ENCODE assay signal across 14 mouse cellular contexts in genomic region chr14:114842327-114842726, GRCm38 (mm10).
"Had no signal": no experiment of that assay in that cellular context is flagged by ENCODE, and none has a peak within 500 bp of the region (broad histone marks: within the 10 kb centered on the region; RNA-seq: fewer than 3 reads in every experiment).

No protein-coding gene starts in this region.

- H3K36me3 ChIP-seq: midbrain, embryonic 12.5 days; neural tube, embryonic 13.5 days had no signal

- H3K4me3 ChIP-seq: layer of hippocampus, adult 2 months; midbrain, embryonic 12.5 days; neural tube, embryonic 13.5 days had no signal

- DNase-seq: kidney, adult 18-20 months; kidney, postnatal 10 days; kidney, postnatal 4 days; right cerebral cortex, postnatal 4 days; spleen, adult 18-20 months; thymus, adult 18-20 months; thymus, postnatal 25 days had no signal

- H3K9me3 ChIP-seq: midbrain, embryonic 12.5 days; neural tube, embryonic 13.5 days had no signal

- ATAC-seq: hindbrain, embryonic 16.5 days; inflammation-experienced regulatory T-cells, adult 6 months; midbrain, embryonic 16.5 days had no signal

- H3K27ac ChIP-seq: layer of hippocampus, adult 2 months; midbrain, embryonic 12.5 days; neural tube, embryonic 13.5 days had no signal

- H3K9ac ChIP-seq: midbrain, embryonic 12.5 days; neural tube, embryonic 13.5 days had no signal

- H3K4me2 ChIP-seq: liver, embryonic 11.5 days; midbrain, embryonic 12.5 days; neural tube, embryonic 13.5 days had no signal
